Mouse (Mus musculus) left cerebral cortex, postnatal 4 days (tissue): ENCODE data around the gene Ccdc47. TPM values are rescaled to one million over a fixed set of nuclear protein-coding genes. Genes with fewer than 3 reads are reported as not detected.
"Not testable (repeated sequence)": the region's sequence is repeated elsewhere in the genome, so short reads cannot be mapped to it uniquely, and the experiment has no call there.

Experiments
- DNase-seq: peaks from one replicate; pipeline ENCODE4 v3.0.0-alpha.2; 2022
- intact Hi-C: fragments of 180-260 bp; cut with DNase I; formaldehyde crosslinking; loops from one replicate; pipeline ENCODE4 v1.15.1; 2025
- total RNA-seq, 2 experiments: library from RNA; stranded (reverse); gene quantifications; 2 replicates each; pipeline ENCODE4 v1.2.3; 2021

Ccdc47 gene
- total RNA-seq, 2 experiments from 2014 or later: 69.4 to 74.7 TPM

DNA sequence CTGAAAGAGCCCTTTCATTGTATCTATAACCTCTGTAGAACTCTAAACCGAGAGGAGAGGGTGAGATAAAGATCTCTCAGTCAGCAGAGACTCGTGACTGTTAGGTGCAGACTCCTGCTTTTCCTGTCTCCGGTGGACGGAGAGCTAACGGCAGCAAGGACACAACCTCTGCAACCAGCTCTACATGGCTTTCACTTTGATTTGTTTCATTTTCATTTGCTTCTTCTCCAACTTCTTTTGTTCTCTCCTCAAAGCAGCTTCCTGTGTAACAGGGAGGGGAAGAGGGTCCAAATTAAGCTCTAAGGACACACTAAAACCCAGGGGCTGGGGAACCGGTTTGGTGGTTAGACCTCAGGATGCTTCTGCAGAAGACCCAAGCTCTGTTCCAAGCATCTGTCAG is 15.4 kb downstream of the Ccdc47 start:
- DNase-seq: no peak
- intact Hi-C loops: no loop called here

DNA sequence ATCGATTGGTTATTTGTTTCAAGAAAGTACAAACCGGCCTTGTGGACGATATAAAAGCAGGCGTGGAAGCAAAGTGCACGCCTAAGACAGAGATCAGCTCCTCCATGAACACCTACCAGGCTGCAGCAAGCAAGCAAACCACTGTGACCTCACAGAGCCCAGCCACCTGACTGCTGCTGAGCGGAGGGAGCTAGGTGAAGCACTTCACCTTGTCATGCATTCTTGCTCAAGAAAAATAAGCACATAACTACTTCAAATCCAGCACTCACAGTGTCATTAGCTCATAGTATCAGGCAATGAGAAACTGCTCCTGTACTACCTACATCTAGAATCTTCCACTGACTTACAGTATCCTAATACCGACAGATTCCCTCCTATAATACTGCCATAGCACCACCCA is 16.1 kb downstream of the Ccdc47 start:
- intact Hi-C loops, DNase-seq: not testable (repeated sequence)

DNA sequence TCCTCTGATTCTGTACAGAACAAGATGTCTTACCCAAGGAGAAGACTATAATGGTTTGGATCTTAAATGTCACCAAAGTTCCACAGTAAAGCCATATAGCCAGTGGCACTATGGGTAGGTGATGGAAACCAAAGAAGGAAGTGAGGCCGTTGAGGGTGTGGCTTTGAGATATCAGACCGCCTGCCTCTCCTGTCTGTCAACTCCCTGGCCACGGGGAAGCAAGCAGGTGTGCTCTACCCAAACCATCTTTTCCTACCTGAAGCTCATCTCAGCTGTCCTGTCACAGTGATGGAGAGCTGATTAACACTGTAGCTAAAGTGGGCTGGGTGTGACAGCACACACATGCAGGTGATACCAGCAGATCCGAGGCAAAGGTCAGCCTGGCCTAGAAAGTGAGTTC is 17.9 kb downstream of the Ccdc47 start:
- no peak for DNase-seq
- intact Hi-C loops: no loop called here

DNA sequence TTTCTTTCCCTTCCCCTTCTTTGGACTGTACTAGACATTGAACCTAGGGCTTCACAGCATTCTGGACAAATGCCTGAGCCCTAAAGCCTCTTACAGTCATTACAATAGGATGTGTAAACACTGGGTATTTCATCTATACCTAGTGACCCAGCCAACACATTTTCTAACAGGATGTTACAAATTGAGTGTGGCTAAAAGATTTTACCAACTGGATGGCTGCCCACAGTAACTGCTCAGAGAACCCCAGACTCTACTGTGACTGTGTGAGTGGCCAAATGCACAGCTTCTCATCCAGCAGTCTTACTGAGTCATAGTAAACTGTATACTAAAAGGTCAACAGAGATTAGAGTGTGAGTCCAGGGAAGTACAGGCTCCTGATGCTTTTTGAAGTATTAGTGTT is 20.8 kb downstream of the Ccdc47 start:
- intact Hi-C loops: no loop called here

DNA sequence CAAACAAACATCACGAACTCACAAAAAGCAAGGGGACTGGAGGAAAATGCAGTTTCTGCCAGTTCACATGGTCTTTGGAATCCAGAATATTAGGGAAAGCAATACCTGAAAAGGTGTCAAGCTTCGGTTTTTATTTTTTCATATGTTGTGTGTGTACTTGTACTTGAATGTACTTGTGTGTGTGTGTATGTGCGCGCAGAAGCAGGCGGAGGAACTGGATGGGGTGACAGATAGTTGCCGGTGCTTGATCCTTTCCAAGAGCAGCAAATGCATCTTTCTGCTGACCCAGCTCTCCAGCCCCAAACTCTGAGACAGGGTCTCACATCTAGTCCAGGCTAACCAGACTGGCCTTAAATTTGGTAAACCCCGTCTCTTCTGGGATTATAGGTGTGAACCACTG is 21.3 kb downstream of the Ccdc47 start:
- no peak for DNase-seq
- intact Hi-C loops: no loop called here

More for the DNA sequence above, 20.8 kb downstream of the Ccdc47 start:
- no peak for DNase-seq

DNA sequence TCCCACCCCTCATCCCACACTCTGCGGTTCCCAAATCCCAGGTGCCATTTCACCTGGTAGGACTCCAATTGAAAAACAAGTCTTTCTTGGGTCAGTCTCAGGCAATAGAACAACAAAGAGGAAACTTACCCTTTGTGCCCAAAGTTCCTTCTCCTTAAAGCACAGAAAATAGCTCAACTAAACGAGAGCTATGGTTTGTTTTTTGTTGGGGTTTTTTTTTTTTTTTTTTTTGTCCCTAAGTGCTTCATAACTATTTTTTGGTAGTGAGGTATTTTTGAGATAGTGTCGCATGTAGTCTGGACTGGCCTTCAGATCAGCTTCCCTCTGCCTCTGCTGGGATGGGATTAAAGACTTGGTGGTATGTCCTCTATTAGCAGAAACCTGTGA is 22.0 kb downstream of the Ccdc47 start:
- intact Hi-C loops: no loop called here

DNA sequence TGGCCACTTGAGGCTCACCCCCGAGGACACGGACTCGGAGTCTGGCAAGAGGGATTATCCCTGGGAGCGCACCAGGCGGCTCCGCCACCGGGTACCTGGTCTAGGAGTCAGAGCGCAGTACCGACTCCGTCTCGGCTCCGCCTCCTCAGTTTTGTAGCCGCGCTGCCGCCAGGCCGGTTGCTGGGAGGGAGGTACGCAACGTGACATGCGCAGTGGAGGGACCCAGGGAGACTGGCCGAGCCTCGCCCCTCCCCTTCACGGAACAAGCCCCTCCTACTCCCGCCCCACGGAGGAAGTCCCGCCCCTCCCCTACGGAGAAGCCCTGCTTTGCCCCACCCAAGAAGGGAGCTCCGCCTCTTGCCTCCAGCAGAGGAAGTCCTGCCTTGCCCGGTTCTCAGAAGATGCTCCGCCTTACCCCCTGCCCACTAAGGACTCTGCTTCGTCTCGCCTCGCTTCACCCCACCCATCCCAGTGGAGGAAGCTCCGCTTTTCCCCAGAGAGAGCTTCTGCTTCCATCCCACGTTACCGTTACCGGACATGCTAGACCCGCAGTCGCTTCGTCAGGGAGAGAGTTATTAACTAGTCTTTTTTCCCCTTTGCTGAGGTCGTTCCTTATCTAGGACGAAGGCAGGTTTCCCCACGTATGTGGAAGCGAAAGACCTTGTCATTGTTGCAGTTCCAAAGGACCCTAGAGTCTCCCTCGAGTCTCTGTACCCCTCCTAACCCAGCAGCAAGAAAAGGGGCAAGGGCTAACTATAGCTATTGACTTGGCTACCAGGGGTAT is 22.6 kb downstream of the Ccdc47 start:
- intact Hi-C loops: no loop called here
- DNase-seq: peak; percentile 99

More for the DNA sequence above, 22.0 kb downstream of the Ccdc47 start:
- DNase-seq: no peak

DNA sequence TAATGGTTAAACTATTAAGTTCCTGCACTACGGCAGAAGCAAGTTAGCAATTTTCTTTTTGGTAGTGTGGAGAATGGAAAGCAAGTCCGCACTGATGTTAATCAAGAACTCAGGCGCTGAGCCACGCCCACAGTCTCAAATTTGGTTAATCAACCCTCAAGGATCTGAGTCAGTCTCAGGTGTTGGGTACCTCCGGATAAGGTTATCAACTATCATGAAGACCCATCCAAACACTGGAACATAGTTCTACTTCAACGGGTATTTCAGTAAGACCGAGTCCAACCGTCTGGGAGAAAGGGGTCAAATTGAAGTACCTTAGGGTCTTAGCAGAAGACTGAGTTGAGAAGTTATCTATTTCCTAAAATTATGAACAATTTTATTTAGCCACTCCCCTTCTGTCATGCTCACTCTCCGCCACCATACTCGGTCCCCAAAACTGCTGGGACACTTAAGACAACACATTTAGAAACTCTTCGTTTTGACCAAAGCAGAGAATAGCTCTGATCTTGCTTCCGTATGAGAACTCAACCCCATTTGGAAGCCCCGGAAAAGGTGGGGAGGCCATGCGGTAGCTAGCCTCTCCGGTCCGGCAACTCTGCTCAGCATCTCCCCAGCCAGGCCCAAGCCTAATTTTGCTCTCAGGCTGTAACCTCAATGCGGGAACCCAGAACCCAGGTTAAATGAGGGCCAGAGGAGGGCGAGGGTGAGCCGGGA is 23.3 kb downstream of the Ccdc47 start:
- intact Hi-C loops: no loop called here
- no peak for DNase-seq

DNA sequence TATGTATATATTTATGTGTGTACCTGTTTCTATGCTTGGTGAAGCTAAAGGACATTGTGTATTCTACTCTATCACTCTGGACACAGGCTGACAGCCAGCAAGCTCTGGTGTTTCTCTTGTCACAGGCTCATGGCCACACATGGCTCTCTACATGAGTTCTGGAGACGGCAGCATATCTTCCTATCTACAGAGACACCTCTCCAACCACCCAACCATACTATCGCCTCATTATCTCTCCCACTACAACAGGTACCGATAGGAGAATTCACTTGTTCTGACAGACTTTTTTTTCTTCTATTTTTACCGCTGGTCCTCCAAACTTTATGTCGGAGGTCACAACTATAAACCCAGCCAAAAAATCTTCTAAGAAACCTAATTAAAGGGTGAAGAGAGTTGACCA is 23.9 kb downstream of the Ccdc47 start:
- intact Hi-C loops: no loop called here
- no peak for DNase-seq

DNA sequence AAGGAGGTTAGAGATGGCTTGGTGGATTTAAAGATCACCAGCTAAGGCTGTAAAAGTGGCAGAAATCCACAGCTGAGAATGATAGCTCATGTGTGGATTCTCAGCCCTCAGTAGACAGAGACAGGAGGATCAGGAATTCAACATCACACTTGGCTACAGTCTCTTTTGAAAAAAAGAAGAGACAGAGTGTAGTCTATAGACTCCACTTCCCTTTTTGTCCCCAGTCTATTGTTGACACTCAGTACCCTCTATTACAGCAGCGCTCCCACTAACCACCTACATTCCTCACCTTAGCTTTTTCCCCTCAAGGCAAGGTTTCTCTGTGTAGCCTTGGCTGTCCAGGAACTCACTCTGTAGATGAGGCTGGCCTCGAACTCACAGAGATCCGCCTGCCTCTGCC is 24.4 kb downstream of the Ccdc47 start:
- DNase-seq: no peak
- intact Hi-C loops: no loop called here

DNA sequence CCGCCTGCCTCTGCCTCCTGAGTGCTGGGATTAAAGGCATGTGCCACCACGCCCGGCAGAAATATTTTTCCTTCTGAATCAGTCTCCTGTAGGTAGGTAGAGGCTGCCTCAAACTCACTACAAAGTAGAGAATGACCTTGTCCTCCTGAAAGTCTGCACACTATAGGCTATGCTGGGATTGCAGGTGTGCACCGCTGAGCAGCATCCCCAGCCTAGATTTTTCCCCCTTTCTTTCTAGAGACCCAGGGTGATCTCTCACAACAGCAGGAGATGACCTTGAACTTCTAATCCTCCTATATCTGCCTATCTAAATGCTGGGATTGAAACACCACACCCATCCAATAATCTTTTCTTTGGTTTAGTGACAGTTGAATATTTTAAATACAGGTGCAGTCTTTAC is 28.8 kb downstream of the Ccdc47 start:
- intact Hi-C loops: no loop called here

DNA sequence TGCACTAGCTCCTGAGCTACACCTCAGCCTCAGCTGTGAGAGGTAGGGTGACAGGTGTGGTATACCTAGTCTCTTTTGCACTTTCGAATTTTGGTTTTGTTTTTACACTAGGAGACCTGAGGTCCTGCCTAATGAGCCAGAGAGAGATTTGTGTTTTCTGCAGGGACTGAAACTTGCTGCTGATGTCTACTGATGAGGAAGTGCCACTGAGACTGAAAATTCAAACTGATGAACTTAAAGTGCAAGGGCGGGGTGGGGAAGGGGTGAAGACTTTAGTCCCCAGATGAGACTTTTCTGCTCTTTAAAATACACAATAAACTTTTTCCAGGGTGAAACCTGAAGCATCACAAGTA is 35.7 kb downstream of the Ccdc47 start:
- intact Hi-C loops: no loop called here
- no peak for DNase-seq

More for the DNA sequence above, 28.8 kb downstream of the Ccdc47 start:
- DNase-seq: no peak

DNA sequence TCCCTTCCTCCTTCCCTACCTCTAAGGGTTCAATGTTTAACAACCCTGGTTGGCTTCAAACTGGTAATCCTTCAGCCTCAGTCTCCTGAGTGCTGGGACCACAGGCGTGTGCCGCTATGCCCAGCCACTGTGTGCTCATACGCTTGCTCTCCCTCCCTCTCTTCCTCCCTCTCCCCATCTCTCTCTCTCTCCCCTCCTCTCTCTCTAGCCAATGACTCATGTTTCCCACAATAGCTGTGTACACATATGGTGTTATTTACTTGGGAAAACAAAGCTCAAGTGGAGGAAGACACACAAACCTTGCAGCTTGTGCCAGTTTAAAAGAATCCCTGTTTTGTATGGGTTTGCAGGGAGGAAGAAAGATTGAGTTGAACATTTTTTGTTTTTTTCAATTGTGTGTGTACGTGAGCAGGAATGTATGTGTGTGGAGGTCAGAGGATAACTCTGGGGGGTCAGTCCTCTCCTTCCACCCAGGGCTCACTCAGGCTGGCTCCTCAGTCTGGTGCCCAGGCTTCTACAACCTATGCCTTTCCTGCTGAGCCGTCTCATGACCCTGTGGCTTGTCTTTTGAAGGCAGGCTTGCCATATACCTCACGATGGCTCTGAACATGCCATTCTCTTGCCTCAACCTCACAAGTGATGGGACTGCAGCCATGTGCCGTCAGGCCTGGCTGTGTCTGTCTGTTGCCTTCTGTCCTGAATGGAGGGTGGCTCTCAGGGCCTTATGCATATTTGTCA is 36.3 kb downstream of the Ccdc47 start:
- intact Hi-C loops: no loop called here
- DNase-seq: no peak

DNA sequence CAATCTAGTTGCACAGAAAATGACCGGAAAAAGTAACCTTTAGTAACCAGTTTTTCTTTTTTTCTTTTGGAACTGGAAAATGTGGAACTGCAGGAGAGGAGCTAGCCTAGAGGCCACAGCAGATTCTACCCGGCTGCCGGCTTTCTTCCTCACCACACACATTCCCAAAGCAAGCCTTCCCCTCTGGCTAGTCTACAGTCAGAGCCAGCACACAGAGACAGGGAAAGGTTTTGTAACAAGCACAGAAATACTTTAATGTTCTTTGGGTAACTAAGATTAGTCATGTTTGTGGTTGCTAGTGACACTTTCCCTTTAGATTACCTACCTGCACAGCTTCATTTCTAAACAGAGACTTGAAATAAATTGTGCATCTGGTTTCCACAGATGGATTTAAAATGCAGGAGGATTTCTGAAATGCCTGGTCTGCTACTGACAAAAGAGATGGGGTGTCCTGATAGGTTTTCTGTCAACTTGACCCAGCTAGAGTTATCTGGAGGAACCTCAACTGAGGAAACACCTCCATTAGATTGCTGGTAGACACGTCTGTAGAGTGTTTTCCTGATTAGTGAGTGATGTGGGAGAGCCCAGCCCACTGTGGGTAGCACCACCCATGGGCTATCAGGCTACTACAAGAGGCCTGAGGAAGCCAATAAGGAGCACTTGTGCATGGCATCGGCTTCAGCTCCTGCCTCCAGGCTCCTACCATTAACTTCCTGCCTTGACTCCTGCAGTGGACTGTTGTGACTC is 37.9 kb downstream of the Ccdc47 start:
- intact Hi-C loops: no loop called here
- no peak for DNase-seq

DNA sequence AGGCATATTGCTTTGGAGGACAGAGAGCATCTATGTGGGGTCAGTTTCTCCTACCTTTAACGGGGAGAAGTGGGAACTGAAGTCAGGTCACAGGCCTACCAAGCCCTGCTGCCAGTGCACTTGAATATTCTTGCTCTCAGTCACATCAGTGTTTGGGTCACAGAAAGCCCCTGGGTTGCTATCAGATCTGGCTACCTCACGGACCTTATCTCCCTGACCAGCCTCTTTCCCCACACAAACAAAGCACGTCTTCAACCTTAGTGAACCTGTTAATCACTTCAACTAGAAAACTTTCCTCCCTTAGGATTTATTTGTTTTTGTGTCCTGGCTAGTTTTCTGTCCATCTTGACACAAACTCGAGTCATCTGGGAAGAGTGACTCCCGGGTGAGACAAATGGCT is 39.8 kb downstream of the Ccdc47 start:
- intact Hi-C loops: no loop called here
- DNase-seq: no peak

DNA sequence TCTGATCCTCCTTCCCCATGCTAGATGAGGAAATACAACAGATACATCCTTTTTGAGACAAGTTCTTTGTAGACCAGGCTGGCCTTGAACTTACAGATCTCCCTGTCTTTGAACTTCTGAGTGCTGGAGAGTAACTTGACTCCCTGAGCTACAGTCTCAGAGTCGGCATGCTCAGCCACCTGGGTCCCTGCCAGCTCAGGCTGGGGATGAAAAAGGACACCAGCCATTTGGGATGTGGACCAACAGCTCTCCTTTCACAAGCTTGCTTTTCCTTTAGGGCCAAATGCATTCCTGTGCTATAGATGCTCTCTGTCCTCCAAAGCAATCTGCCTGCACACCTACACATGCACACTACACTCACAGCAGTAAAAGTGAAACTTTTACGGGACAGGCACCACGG is 41.1 kb downstream of the Ccdc47 start:
- intact Hi-C loops: no loop called here
- DNase-seq: no peak

DNA sequence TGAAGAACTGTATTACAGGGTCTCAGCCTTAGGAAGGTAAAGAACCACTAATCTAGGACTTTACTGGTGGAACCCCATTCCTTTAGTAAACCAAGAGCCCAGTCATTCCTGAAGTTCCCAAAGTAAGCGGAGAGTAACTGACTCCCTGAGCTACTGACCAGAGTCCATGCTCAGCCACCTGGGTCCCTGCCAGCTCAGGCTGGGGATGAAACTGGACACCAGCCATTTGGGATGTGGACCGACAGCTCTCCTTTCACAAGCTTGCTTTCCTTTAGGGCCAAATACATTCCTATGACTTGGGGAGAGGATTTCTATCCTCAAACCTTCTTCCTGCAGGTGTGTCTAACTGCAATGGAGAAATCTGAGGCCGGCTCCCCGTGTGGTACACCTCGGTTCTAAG is 41.8 kb downstream of the Ccdc47 start:
- intact Hi-C loops: no loop called here
- DNase-seq: peak; percentile 27

DNA sequence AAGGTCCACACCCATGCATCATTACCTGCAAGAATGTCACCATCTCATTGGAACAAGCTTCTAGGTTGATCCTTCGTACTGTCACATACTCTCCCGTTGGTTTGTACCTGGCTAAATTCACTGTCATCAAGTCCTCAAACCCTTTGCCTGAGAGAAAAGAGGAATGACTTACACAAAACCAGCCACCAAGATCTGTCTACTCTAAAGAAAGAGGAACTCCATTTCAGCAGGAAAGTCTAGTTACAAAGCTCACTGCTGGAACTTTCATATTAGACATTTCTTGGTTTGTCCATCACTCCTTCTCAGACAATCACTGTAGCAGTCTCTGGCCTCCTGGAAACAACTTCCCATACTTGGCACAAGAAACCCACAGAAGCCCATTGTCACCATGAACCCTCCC is 42.9 kb downstream of the Ccdc47 start:
- intact Hi-C loops: no loop called here
- no peak for DNase-seq

DNA sequence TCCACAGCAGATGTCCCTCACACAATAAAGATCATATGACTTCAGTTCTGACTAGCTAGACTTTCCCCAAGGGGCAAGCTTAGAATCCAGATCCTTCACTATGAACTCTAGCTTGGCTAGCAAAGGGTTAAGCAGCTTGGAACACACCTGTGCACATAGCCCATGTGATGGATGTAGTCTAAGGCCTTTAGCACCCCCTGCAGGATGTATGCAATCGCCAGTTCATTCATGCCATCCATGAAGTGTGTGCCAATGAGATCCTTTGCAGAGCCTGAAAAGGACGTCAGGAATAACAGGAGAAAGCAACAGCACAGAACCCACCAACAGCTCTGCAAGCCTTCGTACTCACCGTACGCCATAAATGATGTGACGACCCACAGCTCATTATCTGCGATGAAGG is 45.3 kb downstream of the Ccdc47 start:
- intact Hi-C loops: no loop called here
- no peak for DNase-seq

DNA sequence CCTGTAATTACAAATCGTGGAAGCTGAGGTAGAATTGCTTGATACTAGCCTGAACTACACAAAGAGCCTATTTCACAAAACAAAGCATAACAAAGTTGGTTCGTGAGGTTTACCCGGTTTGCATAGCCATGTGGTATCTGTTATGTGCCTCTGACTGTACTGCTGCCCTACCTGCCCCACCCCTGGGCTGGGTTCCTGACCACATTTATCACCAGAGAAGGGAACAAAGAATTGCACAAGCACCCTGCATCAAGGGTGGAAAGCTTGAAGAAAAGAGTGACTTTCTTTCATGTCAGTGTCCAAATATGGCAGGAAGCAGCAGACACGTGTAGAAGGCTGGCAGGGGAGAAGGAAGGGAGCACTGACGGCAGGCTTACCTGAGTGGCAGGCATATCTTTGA is 48.7 kb downstream of the Ccdc47 start:
- intact Hi-C loops: no loop called here
- DNase-seq: no peak

DNA sequence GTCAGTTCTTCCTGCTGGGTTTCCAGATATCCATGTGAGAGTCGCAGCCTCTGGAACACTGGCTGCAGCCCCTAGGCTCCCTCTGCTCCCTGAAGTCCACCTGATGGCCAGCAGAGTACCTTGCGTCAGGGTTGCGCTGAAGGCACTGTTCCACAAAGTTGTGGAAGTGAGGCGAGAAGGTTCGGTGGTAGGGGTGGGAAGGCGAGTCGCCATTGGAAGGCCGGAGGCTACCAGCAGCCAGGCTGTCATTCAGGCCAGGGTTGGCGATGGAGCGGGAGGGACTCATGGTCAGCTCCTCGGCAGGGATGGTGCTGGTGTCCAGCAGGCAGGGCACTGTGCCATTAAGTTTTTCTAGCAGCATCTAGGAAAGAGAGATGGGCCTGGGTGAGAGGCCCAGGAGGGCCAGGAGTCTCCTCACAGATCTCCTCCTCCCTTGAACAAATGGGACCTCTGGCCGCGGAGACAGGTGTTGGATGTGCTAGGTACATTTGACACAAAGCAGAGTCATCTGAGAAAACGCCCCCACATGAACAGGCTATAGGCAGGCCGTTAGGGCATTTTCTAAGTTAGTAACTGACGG is 51.5 kb downstream of the Ccdc47 start:
- DNase-seq: no peak
- intact Hi-C loops: no loop called here
